Mouse (Mus musculus): ENCODE results near the gene Rfesd. TPM values are rescaled to one million over a fixed set of nuclear protein-coding genes. Genes with fewer than 3 reads are reported as not detected.

The Rfesd gene
- 9.6 TPM for total RNA-seq (2023)

DNA sequence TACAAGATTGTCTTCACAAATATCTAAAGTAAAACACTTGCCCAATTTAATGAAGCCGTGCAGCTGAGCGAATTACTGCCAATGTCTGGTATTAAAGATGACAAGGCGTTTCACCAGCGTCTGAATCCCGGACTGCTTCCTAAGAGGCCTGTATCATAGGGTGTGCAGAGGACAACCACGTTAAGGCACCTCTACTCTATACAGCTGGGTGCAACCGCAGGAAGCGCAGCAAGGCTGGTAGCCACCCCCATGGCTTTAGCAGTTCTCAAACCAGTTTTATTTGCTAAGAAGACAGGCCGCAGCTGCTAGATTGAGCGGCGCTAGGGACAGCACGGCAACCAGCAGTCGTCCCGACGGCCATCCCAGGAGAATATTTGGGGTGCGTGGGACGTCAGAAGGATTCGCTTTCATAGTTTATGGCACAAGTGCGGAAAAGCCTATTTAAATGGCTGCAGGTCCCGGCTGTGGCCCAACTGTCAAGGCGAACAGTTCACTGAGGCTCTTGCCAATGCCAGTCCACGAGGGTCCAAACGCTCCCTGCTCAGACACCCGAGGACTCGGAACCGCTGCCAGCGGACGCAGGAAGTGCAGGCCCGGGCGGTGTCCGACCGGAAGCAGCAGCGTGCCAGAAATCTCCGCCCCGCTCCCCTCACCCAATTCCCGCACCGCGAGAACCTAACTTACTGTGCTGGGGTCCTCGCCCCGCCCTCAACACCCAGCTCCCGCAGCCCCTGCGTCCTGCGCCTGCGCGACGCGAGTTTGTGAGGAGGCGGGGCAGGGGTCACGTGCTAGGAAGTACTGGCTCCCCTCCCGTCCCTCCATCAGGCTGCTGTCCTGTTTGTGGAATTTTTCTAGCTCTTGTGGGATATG, at the start of gene Rfesd:
Gene Rfesd, minus strand, starts transcription at position 746 of the 870 bp plus-strand sequence.

DNA sequence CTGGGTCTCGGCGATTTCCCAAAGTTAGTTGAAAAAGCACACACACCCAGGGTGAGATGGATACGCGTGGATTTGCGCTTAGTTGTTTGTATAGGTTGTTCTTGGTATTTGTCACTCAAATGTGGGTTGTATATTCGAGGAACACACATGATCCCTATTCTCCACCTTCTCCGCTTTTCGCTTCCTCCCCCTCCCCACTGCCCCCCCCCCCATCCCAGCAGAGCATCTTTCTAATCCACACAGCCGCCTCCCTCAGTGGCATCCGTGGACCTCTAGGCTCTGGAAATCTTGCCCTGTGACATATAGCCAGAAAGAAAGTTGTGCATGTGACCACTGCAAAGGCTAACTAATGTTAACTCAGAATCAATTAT, 38.4 kb upstream of the Rfesd start, which contains the start of gene Gpr150:
Gene Gpr150, minus strand, starts transcription at position 101 of the 371 bp plus-strand sequence.

DNA sequence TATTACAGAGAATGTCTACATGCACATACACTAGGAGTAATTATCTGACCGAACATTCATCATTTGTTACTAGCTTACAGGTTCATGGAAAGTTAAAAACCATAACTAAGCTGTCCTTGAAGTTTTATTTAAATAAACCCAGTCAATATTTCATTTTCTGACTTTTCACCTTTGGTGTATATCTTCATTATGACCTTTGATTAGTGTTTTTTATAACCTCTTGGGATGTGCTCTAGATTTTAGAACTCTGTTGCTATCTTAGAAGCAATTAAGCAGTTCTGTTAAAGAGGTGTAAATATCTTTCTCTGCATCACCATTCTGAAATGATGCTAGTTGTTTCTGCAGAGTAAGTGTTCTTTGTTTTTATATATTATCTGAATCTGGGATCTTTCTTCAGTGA, 51.7 kb downstream of the Rfesd start, which contains the start of gene Spata9:
Gene Spata9, plus strand, starts transcription at position 301 of the 400 bp plus-strand sequence.

Other genes with a start within 250 kb of the Rfesd start
- gene Glrx, start 178.9 kb downstream of the Rfesd start, total RNA-seq (2023), result 10.3 TPM
- gene Rhobtb3, start 74.8 kb downstream of the Rfesd start, total RNA-seq (2023), result not detected
- gene Spata9, start 51.6 kb downstream of the Rfesd start, total RNA-seq (2023), result not detected
- gene Gpr150, start 38.3 kb upstream of the Rfesd start, total RNA-seq (2023), result not detected
- 10.4 TPM for gene Arsk, start 79.9 kb upstream of the Rfesd start, total RNA-seq (2023)
- 32.7 TPM for gene Ttc37, start 80.0 kb upstream of the Rfesd start, total RNA-seq (2023)

Data from CD8-positive naive resting alpha-beta T cell, adult 57 days (primary cell).